Mouse (Mus musculus): Measurements from ENCODE around the gene Myo16. TPM values are rescaled to one million over a fixed set of nuclear protein-coding genes. Genes with fewer than 3 reads are reported as not detected.

The Myo16 gene
- polyA plus RNA-seq, 1 experiment = not detected

DNA sequence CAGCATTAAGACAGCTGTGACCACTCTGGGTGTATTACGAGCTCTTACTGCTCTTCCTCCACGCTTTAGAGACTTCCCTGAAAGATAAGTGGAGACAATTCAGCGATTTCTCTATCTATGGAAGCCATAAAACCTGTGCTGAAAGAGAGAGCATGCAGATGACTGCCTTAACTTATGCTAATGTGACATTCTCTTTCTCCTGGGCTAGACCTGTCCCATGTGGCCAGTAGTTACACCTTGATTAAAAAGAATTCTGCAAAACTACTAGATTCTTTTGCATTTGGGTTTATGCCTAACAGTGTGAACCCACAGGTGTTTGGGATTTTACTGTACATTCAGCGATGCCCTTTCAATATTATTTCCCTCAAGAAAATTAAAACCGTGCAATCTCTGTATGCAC lies 328.4 kb downstream of the Myo16 start:
- Histone ChIP-seq H3K4me3 (ENCODE audit: low read depth, low read length) (no peak overlapping the region), H3K27me3 (ENCODE audit: control insufficient read depth, insufficient read depth, low read length, poor library complexity, severe bottlenecking) (no peaks in the 10 kb centered on the region), H3K4me1 (ENCODE audit: control insufficient read depth, insufficient read depth, low read length) (no peaks in the 10 kb centered on the region), H3K9ac (ENCODE audit: low read depth, poor library complexity, severe bottlenecking) (no peak overlapping the region), H3K27ac (ENCODE audit: insufficient read depth, low read length) (no peak overlapping the region), H3K36me3 (ENCODE audit: control insufficient read depth, insufficient read depth, low read length, poor library complexity, severe bottlenecking) (no peaks in the 10 kb centered on the region), H3K9me3 (replicated peaks; ENCODE audit: control insufficient read depth, insufficient read depth, low read length, poor library complexity, severe bottlenecking) (no peaks in the 10 kb centered on the region)
- TF ChIP-seq EP300 (IDR thresholded peaks at IDR 0.05; ENCODE audit: insufficient read depth, low read depth, low read length) = no peak
- no peak for TF ChIP-seq POLR2A (IDR thresholded peaks at IDR 0.05; ENCODE audit: insufficient read depth, low read length)
- no peak for TF ChIP-seq CTCF (IDR thresholded peaks at IDR 0.05; ENCODE audit: low read depth, low read length)

DNA sequence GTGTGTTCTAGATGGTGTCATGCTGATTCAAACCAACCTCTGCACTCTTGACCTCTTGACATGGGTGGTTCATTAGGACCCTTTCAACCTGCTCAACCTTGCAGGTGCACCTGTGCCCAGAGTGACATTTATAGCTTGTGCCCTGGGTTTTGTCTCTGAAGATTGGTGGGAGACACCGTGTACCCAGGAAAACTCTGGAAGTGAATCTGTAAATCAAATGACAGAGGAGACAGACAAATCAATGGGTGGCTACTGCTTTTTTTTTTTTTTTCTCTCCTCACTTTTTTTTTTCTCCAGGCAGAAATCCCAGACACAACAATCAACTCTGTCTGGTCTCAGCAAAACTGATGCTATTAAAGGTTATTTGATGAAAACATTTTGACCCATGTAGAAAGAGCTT lies 329.2 kb downstream of the Myo16 start:
- no peak overlapping the region for H3K4me3 ChIP-seq (ENCODE audit: low read depth, low read length)
- no peak overlapping the region for H3K9ac ChIP-seq (ENCODE audit: low read depth, poor library complexity, severe bottlenecking)
- TF ChIP-seq EP300 (IDR thresholded peaks at IDR 0.05; ENCODE audit: insufficient read depth, low read depth, low read length) (no peak), CTCF (IDR thresholded peaks at IDR 0.05; ENCODE audit: low read depth, low read length) (no peak), POLR2A (IDR thresholded peaks at IDR 0.05; ENCODE audit: insufficient read depth, low read length) (no peak)
- H3K4me1 ChIP-seq (ENCODE audit: control insufficient read depth, insufficient read depth, low read length) = no peaks in the 10 kb centered on the region
- H3K27ac ChIP-seq (ENCODE audit: insufficient read depth, low read length) = no peak overlapping the region
- no peaks in the 10 kb centered on the region for H3K9me3 ChIP-seq (replicated peaks; ENCODE audit: control insufficient read depth, insufficient read depth, low read length, poor library complexity, severe bottlenecking)
- no peaks in the 10 kb centered on the region for H3K36me3 ChIP-seq (ENCODE audit: control insufficient read depth, insufficient read depth, low read length, poor library complexity, severe bottlenecking)
- no peaks in the 10 kb centered on the region for H3K27me3 ChIP-seq (ENCODE audit: control insufficient read depth, insufficient read depth, low read length, poor library complexity, severe bottlenecking)

DNA sequence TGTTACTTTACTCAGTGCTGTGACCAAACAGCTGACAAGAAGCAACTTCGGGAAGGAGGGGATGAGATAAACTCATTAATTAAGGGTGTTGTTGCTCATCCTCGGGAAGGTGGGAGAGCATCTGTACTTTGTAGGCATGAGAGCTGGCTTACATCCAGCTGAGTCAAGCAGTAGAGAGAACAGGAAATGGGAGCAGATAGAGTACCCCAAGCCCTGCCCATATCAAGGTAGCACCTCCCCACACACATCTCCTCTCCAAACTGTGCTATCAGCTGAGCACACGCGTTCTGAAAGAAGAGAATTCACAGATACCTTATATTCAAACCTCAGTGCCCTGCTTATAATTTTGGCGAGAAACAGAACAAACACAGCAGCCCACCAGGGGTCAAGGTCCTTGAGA lies 330.1 kb downstream of the Myo16 start:
- H3K27ac ChIP-seq (ENCODE audit: insufficient read depth, low read length) = no peak overlapping the region
- H3K9me3 ChIP-seq (replicated peaks; ENCODE audit: control insufficient read depth, insufficient read depth, low read length, poor library complexity, severe bottlenecking) = no peaks in the 10 kb centered on the region
- H3K27me3 ChIP-seq (ENCODE audit: control insufficient read depth, insufficient read depth, low read length, poor library complexity, severe bottlenecking) = no peaks in the 10 kb centered on the region; the same call in 1 of the 2 replicates
- no peaks in the 10 kb centered on the region for H3K4me1 ChIP-seq (ENCODE audit: control insufficient read depth, insufficient read depth, low read length)
- H3K4me3 ChIP-seq (ENCODE audit: low read depth, low read length) = no peak overlapping the region
- no peak overlapping the region for H3K9ac ChIP-seq (ENCODE audit: low read depth, poor library complexity, severe bottlenecking)
- H3K36me3 ChIP-seq (ENCODE audit: control insufficient read depth, insufficient read depth, low read length, poor library complexity, severe bottlenecking) = no peaks in the 10 kb centered on the region
- no peak for TF ChIP-seq CTCF (IDR thresholded peaks at IDR 0.05; ENCODE audit: low read depth, low read length)
- no peak for TF ChIP-seq EP300 (IDR thresholded peaks at IDR 0.05; ENCODE audit: insufficient read depth, low read depth, low read length)
- no peak for TF ChIP-seq POLR2A (IDR thresholded peaks at IDR 0.05; ENCODE audit: insufficient read depth, low read length)

DNA sequence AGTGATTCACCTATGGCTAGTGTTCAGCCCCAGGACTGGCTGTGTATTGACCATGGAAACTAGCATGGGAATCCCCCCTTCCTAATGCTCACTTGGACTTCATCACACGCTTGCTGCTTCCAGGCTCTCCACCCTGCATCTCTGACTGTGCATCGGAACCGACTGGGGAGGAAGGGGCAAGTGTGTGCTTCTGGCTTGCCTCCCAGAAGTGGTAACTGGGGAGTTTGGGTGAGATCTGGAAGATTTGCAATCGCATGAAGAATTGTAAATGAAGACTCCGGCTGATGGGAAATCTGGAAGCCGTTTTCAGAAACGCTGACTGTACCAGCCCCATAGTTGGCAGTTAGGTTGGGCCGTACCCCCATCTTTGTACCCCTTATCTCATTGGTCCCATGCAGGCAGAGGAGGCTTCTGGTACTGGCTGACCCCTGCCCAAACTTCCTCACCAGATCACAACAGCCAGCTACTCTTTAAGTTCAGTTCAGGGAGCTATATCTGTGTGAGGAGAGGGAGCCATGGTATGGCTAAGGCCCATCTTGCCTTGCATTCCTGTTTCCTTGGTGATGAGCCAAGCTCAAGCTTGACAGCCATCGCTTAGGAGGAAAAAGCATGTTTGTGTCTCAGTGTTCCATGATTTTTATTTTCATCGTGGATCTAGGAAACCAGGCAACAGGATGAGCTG lies 336.2 kb downstream of the Myo16 start:
- TF ChIP-seq CTCF (IDR thresholded peaks at IDR 0.05; ENCODE audit: low read depth, low read length) (no peak), EP300 (IDR thresholded peaks at IDR 0.05; ENCODE audit: insufficient read depth, low read depth, low read length) (no peak), POLR2A (IDR thresholded peaks at IDR 0.05; ENCODE audit: insufficient read depth, low read length) (no peak)
- no peak overlapping the region for H3K4me3 ChIP-seq (ENCODE audit: low read depth, low read length)
- no peaks in the 10 kb centered on the region for H3K36me3 ChIP-seq (ENCODE audit: control insufficient read depth, insufficient read depth, low read length, poor library complexity, severe bottlenecking)
- H3K9ac ChIP-seq (ENCODE audit: low read depth, poor library complexity, severe bottlenecking) = no peak overlapping the region
- no peak overlapping the region for H3K27ac ChIP-seq (ENCODE audit: insufficient read depth, low read length)
- H3K27me3 ChIP-seq (ENCODE audit: control insufficient read depth, insufficient read depth, low read length, poor library complexity, severe bottlenecking) = no peaks in the 10 kb centered on the region; the same call in 1 of the 2 replicates
- H3K9me3 ChIP-seq (replicated peaks; ENCODE audit: control insufficient read depth, insufficient read depth, low read length, poor library complexity, severe bottlenecking) = no peaks in the 10 kb centered on the region
- no peaks in the 10 kb centered on the region for H3K4me1 ChIP-seq (ENCODE audit: control insufficient read depth, insufficient read depth, low read length)

DNA sequence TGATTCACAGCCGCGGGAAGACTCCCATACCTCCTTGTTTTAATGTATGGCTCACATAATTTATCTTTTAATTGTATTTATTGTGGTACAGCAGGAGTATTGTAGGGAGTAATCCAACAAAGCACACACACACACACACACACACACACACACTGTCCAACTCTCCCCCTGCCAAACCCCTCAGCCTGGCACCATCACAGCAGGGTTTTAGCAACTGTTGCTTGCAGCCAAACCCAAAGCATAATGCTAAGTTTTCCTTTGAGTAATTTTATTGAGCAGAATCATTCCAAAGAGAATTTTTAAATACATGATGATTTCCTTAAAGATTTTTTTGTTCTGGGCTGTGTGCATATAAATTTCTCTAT lies 336.7 kb downstream of the Myo16 start:
- TF ChIP-seq POLR2A (IDR thresholded peaks at IDR 0.05; ENCODE audit: insufficient read depth, low read length) (no peak), CTCF (IDR thresholded peaks at IDR 0.05; ENCODE audit: low read depth, low read length) (no peak), EP300 (IDR thresholded peaks at IDR 0.05; ENCODE audit: insufficient read depth, low read depth, low read length) (no peak)
- Histone ChIP-seq H3K27ac (ENCODE audit: insufficient read depth, low read length) (no peak overlapping the region), H3K36me3 (ENCODE audit: control insufficient read depth, insufficient read depth, low read length, poor library complexity, severe bottlenecking) (no peaks in the 10 kb centered on the region), H3K9ac (ENCODE audit: low read depth, poor library complexity, severe bottlenecking) (no peak overlapping the region), H3K4me1 (ENCODE audit: control insufficient read depth, insufficient read depth, low read length) (no peaks in the 10 kb centered on the region), H3K9me3 (replicated peaks; ENCODE audit: control insufficient read depth, insufficient read depth, low read length, poor library complexity, severe bottlenecking) (no peaks in the 10 kb centered on the region), H3K27me3 (ENCODE audit: control insufficient read depth, insufficient read depth, low read length, poor library complexity, severe bottlenecking) (no peaks in the 10 kb centered on the region; the same call in 1 of the 2 replicates), H3K4me3 (ENCODE audit: low read depth, low read length) (no peak overlapping the region)

DNA sequence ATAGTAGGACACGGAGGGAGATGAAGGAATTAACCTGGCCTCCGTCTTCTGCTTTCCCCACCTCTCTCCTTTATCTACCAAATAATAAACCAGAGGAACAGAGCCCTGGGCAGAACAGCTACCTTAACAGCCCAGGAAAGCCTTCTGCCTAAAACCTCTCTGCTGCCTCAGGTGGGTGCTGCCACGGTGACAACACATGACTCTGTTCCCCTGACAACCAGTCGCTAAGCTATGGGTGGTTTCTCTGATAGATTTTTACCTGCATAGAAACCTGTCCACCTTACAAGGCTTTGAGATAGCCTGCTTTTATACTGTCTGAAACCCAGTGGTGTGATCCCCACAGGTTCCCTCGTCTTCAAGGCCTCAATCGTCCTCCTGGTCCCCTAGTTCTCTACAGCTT lies 337.2 kb downstream of the Myo16 start:
- no peak for TF ChIP-seq CTCF (IDR thresholded peaks at IDR 0.05; ENCODE audit: low read depth, low read length)
- Histone ChIP-seq H3K9ac (ENCODE audit: low read depth, poor library complexity, severe bottlenecking) (no peak overlapping the region), H3K4me3 (ENCODE audit: low read depth, low read length) (no peak overlapping the region), H3K36me3 (ENCODE audit: control insufficient read depth, insufficient read depth, low read length, poor library complexity, severe bottlenecking) (no peaks in the 10 kb centered on the region), H3K27ac (ENCODE audit: insufficient read depth, low read length) (no peak overlapping the region), H3K9me3 (replicated peaks; ENCODE audit: control insufficient read depth, insufficient read depth, low read length, poor library complexity, severe bottlenecking) (peaks cover under 1% of the 10 kb centered on the region; the same call in 1 of the 2 replicates), H3K27me3 (ENCODE audit: control insufficient read depth, insufficient read depth, low read length, poor library complexity, severe bottlenecking) (no peaks in the 10 kb centered on the region; the same call in 1 of the 2 replicates), H3K4me1 (ENCODE audit: control insufficient read depth, insufficient read depth, low read length) (no peaks in the 10 kb centered on the region)

All from ES-Bruce4 (cell line).